Mouse (Mus musculus): ENCODE measurements around the gene Palm3. TPM values are rescaled to one million over a fixed set of nuclear protein-coding genes. Genes with fewer than 3 reads are reported as not detected.

Palm3 gene
- total and polyA plus RNA-seq, 3 experiments: 0.13 to 0.77 (median 0.16) TPM

DNA sequence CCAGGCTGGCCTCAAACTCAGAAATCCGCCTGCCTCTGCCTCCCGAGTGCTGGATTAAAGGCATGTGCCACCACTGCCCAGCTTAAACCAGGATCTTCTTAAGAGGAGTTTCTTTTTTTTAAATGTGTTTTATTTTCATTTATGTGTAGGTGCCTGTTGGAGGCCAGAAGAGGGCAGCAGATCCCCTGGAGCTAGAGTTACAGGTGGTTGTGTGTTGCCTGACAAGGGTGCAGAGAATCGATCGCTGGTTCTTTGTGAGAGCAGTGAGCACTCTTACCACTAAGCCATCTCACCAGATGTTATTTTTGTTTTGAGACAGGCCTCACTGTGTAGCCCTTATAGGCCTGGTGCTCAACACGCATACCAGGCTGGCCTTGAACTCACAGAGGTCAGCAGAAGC lies 5.4 kb upstream of the Palm3 start:
- TF ChIP-seq USF2 (conservative IDR thresholded peaks at IDR 0.05; ENCODE audit: low read depth, low read length) (no peak), UBTF (IDR thresholded peaks at IDR 0.05; ENCODE audit: low read depth, low read length) (no peak), RAD21 (IDR thresholded peaks at IDR 0.05; ENCODE audit: low read depth, low read length) (no peak), NELFE (IDR thresholded peaks at IDR 0.05; ENCODE audit: low read depth, low read length) (no peak), MXI1 (IDR thresholded peaks at IDR 0.05; ENCODE audit: low read depth, low read length) (no peak), ZKSCAN1 (IDR thresholded peaks at IDR 0.05; ENCODE audit: borderline replicate concordance, low read depth, low read length) (no peak), GABPA (IDR thresholded peaks at IDR 0.05; ENCODE audit: insufficient replicate concordance, low read depth, low read length) (no peak), EP300 (IDR thresholded peaks at IDR 0.05; ENCODE audit: low read length) (no peak), TCF12 (IDR thresholded peaks at IDR 0.05; ENCODE audit: low read depth, low read length) (no peak), MEF2A (IDR thresholded peaks at IDR 0.05; ENCODE audit: borderline replicate concordance, low read depth, low read length) (no peak), USF1 (IDR thresholded peaks at IDR 0.05; ENCODE audit: low read depth, low read length) (no peak), MYC (IDR thresholded peaks at IDR 0.05; ENCODE audit: low read depth, low read length) (no peak), TBP (conservative IDR thresholded peaks at IDR 0.05; ENCODE audit: low read depth, low read length) (no peak)
- DNase-seq (ENCODE audit: extremely low read depth): no peak
- Histone ChIP-seq H3K27ac (ENCODE audit: insufficient read depth, low read depth) (no peak overlapping the region), H3K36me3 (replicated peaks in 1 of 2; ENCODE audit: control insufficient read depth in 1 of 2, insufficient read depth in 1 of 2, low read length in 1 of 2) (no peaks in the 10 kb centered on the region), H3K4me1 (ENCODE audit: control insufficient read depth in 1 of 2, insufficient read depth in 2 of 2) (peaks cover 3 to 8% of the 10 kb centered on the region in 2 experiments; a peak in 3 of 4 replicates), H3K4me2 (ENCODE audit: insufficient read depth, low read depth, poor library complexity, severe bottlenecking) (no peak overlapping the region), H3K9ac (ENCODE audit: insufficient read depth, low read depth) (no peak overlapping the region), H3K79me2 (replicated peaks; ENCODE audit: control insufficient read depth, extremely low read depth, insufficient read depth, poor library complexity, severe bottlenecking) (no peaks in the 10 kb centered on the region), H3K27me3 (replicated peaks) (peaks cover 36% of the 10 kb centered on the region), H3K9me3 (replicated peaks; ENCODE audit: low read length) (peaks cover 11% of the 10 kb centered on the region), H3K4me3 (replicated peaks in 1 of 3; ENCODE audit: low read depth in 2 of 3, low read length in 2 of 3, poor library complexity in 1 of 3) (no peak overlapping the region)
- dilution Hi-C loops (cut with MboI; ENCODE audit: extremely low pct_ligation_motif_present, extremely low pct_unique_long_range_greater_than_20kb, low sequenced_read_pairs) (no loop called here), in situ Hi-C loops (cut with MboI; ENCODE audit: low pct_ligation_motif_present, low pct_unique_long_range_greater_than_20kb, low sequenced_read_pairs) (no loop called here)

DNA sequence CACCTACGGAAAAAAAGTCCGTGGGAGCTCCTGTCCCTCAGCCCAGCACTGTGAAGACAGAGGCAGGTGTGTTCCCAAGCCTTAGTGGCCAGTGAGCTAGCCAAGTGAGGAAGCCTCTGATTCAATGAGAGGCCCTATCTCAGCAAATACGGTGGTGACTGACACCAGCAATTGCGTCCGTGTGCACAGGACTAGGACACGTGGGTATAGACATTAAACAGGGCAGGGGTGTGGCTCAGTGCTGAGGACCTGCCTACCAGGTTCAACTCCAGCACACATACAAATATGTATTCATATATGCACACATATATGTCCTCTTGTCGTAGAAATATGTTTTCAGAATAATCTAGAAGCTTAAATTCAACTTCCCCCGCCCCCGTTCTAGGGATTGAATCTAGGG lies 1.5 kb upstream of the Palm3 start:
- no peak overlapping the region for H3K4me3 ChIP-seq (replicated peaks in 1 of 3; ENCODE audit: low read depth in 2 of 3, low read length in 2 of 3, poor library complexity in 1 of 3)
- H3K4me1 ChIP-seq (ENCODE audit: control insufficient read depth in 1 of 2, insufficient read depth in 2 of 2): no peaks in the 10 kb centered on the region
- H3K9me3 ChIP-seq (replicated peaks; ENCODE audit: low read length): peaks cover 6% of the 10 kb centered on the region
- H3K79me2 ChIP-seq (replicated peaks; ENCODE audit: control insufficient read depth, extremely low read depth, insufficient read depth, poor library complexity, severe bottlenecking): no peaks in the 10 kb centered on the region
- TF ChIP-seq ZC3H11A (IDR thresholded peaks at IDR 0.05; ENCODE audit: low read depth, low read length) (no peak), MAFK (IDR thresholded peaks at IDR 0.05; ENCODE audit: insufficient replicate concordance, low read length) (no peak), USF1 (IDR thresholded peaks at IDR 0.05; ENCODE audit: low read depth, low read length) (no peak), SMC3 (IDR thresholded peaks at IDR 0.05; ENCODE audit: low read depth, low read length) (no peak), NRF1 (IDR thresholded peaks at IDR 0.05; ENCODE audit: low read depth, low read length) (no peak), PAX5 (IDR thresholded peaks at IDR 0.05; ENCODE audit: low read length) (no peak), MAX (IDR thresholded peaks at IDR 0.05; ENCODE audit: low read length) (no peak), MYC (IDR thresholded peaks at IDR 0.05; ENCODE audit: low read depth, low read length) (no peak), MAZ (IDR thresholded peaks at IDR 0.05; ENCODE audit: low read depth, low read length) (no peak), KAT2A (IDR thresholded peaks at IDR 0.05; ENCODE audit: insufficient replicate concordance, low read length) (no peak), RCOR1 (conservative IDR thresholded peaks at IDR 0.05; ENCODE audit: low read depth, low read length) (no peak), JUND (conservative IDR thresholded peaks at IDR 0.05; ENCODE audit: low read depth, low read length) (no peak), UBTF (IDR thresholded peaks at IDR 0.05; ENCODE audit: low read depth, low read length) (no peak), CHD1 (IDR thresholded peaks at IDR 0.05; ENCODE audit: low read depth, low read length) (no peak), SIN3A (IDR thresholded peaks at IDR 0.05; ENCODE audit: low read length) (no peak), TCF12 (IDR thresholded peaks at IDR 0.05; ENCODE audit: low read depth, low read length) (no peak), MEF2A (IDR thresholded peaks at IDR 0.05; ENCODE audit: borderline replicate concordance, low read depth, low read length) (no peak), POLR2A (IDR thresholded peaks at IDR 0.05; ENCODE audit: low read depth, low read length) (no peak), RAD21 (IDR thresholded peaks at IDR 0.05; ENCODE audit: low read depth, low read length) (no peak)
- dilution Hi-C loops (cut with MboI; ENCODE audit: extremely low pct_ligation_motif_present, extremely low pct_unique_long_range_greater_than_20kb, low sequenced_read_pairs): no loop called here
- no peaks in the 10 kb centered on the region for H3K36me3 ChIP-seq (replicated peaks in 1 of 2; ENCODE audit: control insufficient read depth in 1 of 2, insufficient read depth in 1 of 2, low read length in 1 of 2)
- H3K9ac ChIP-seq (ENCODE audit: insufficient read depth, low read depth): no peak overlapping the region
- in situ Hi-C loops (cut with MboI; ENCODE audit: low pct_ligation_motif_present, low pct_unique_long_range_greater_than_20kb, low sequenced_read_pairs): no loop called here
- DNase-seq (ENCODE audit: extremely low read depth): no peak
- H3K27me3 ChIP-seq (replicated peaks): peaks cover 28% of the 10 kb centered on the region
- H3K27ac ChIP-seq (ENCODE audit: insufficient read depth, low read depth): no peak overlapping the region
- no peak overlapping the region for H3K4me2 ChIP-seq (ENCODE audit: insufficient read depth, low read depth, poor library complexity, severe bottlenecking)
